ENCODE assay signal across 27 mouse cellular contexts in the genomic region with DNA sequence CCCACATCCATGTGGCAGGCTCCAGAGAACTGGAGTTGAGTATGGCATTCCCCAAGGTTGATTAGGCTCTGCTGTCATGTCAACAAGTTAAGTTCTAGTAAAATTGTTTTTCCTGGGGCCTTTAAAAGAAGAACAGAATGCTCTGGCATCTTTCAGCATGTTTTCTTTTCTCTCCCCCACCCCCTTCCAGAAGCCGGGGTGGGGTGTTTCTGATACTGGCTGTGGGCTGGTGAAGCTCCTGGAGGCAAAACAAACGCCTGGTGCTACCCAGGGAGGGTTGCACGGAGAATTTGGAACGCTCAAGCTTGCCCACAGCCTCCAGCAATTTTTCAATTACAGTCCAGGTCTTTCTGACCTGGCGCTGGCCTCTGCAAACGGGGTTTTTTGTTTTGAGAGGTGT.
DNase-seq lines count a peak whose midpoint lies in the region; ATAC-seq lines count a peak whose summit lies in the region.
"Had no signal": no experiment of that assay in that cellular context is flagged by ENCODE, and none has a peak within 500 bp of the region (broad histone marks: within the 10 kb centered on the region; RNA-seq: fewer than 3 reads in every experiment).

No protein-coding gene starts in this region.

- H3K4me1 ChIP-seq in heart, embryonic 10.5 days = no peaks in the 10 kb centered on the region
- H3K4me1 ChIP-seq in kidney, embryonic 14.5 days (ENCODE audit: control insufficient read depth, insufficient read depth, low read length) = no peaks in the 10 kb centered on the region
- no peaks in the 10 kb centered on the region; the same call in 1 of the 2 replicates for H3K4me1 ChIP-seq in limb, embryonic 10.5 days
- H3K4me1 ChIP-seq: embryonic facial prominence, embryonic 12.5 days; embryonic facial prominence, embryonic 15.5 days; heart, embryonic 15.5 days; hindbrain, embryonic 12.5 days; hindbrain, embryonic 15.5 days had no signal

- H3K9ac ChIP-seq in kidney, embryonic 14.5 days (ENCODE audit: low read depth, low read length) = no peak overlapping the region
- H3K9ac ChIP-seq: embryonic facial prominence, embryonic 12.5 days; embryonic facial prominence, embryonic 15.5 days; forebrain, postnatal 0 days; heart, embryonic 12.5 days; heart, embryonic 15.5 days; hindbrain, embryonic 12.5 days; hindbrain, embryonic 15.5 days had no signal

- no peak overlapping the region for H3K4me2 ChIP-seq in kidney, embryonic 14.5 days (replicated peaks; ENCODE audit: low read depth, low read length)
- H3K4me2 ChIP-seq: embryonic facial prominence, embryonic 12.5 days; embryonic facial prominence, embryonic 15.5 days; heart, embryonic 12.5 days; heart, embryonic 15.5 days; hindbrain, embryonic 12.5 days; hindbrain, embryonic 15.5 days had no signal

- H3K36me3 ChIP-seq in heart, embryonic 10.5 days = no peaks in the 10 kb centered on the region
- no peaks in the 10 kb centered on the region for H3K36me3 ChIP-seq in kidney, embryonic 14.5 days (ENCODE audit: control insufficient read depth, insufficient read depth, low read length)
- no peaks in the 10 kb centered on the region for H3K36me3 ChIP-seq in limb, embryonic 10.5 days
- H3K36me3 ChIP-seq: embryonic facial prominence, embryonic 12.5 days; embryonic facial prominence, embryonic 15.5 days; G1E; heart, embryonic 12.5 days; heart, embryonic 15.5 days; hindbrain, embryonic 12.5 days; hindbrain, embryonic 15.5 days had no signal

- 0 out of 2 replicates have a peak, but pooled peaks cover 2% of the 10 kb centered on the region for H3K27me3 ChIP-seq in heart, embryonic 10.5 days (ENCODE audit: insufficient read depth, poor library complexity, severe bottlenecking)
- no peaks in the 10 kb centered on the region for H3K27me3 ChIP-seq in kidney, embryonic 14.5 days (ENCODE audit: control insufficient read depth, insufficient read depth, low read length)
- peaks cover 97% of the 10 kb centered on the region for H3K27me3 ChIP-seq in limb, embryonic 10.5 days (ENCODE audit: low read depth, poor library complexity, severe bottlenecking)
- H3K27me3 ChIP-seq: CH12.LX; embryonic facial prominence, embryonic 12.5 days; embryonic facial prominence, embryonic 15.5 days; heart, embryonic 12.5 days; heart, embryonic 15.5 days had no signal

- DNase-seq in heart, adult 11 months = peak; percentile 93
- no peak for DNase-seq in heart, embryonic 10.5 days (ENCODE audit: low spot score)
- peak; percentile 30 for DNase-seq in kidney, postnatal 14 days
- peak; percentile 34 for DNase-seq in lung, postnatal 14 days
- no peak for DNase-seq in lung, adult 18-20 months
- no peak for DNase-seq in limb, embryonic 10.5 days (ENCODE audit: low spot score)
- DNase-seq: adrenal gland, adult 2 months; adrenal gland, postnatal 14 days; B cell, adult 2 months; cerebellum, adult 11 months; cerebellum, adult 2 months; cerebellum, adult 9-11 months; cerebellum, postnatal 25 days; forebrain, postnatal 0 days; gastrocnemius, postnatal 10 days; gastrocnemius, postnatal 36 days; heart, postnatal 14 days had no signal

- no peak for ATAC-seq in kidney, embryonic 14.5 days (ENCODE audit: low FRiP score, low TSS enrichment)
- ATAC-seq: forebrain, embryonic 14.5 days; forebrain, postnatal 0 days had no signal

- no peak overlapping the region for H3K27ac ChIP-seq in heart, embryonic 10.5 days
- no peak overlapping the region for H3K27ac ChIP-seq in kidney, embryonic 14.5 days (ENCODE audit: low read depth, low read length)
- H3K27ac ChIP-seq in limb, embryonic 10.5 days = no peak overlapping the region
- H3K27ac ChIP-seq: embryonic facial prominence, embryonic 12.5 days; embryonic facial prominence, embryonic 15.5 days; heart, embryonic 15.5 days; hindbrain, embryonic 12.5 days; hindbrain, embryonic 15.5 days had no signal

- no peak overlapping the region for H3K4me3 ChIP-seq in heart, embryonic 10.5 days
- no peak overlapping the region for H3K4me3 ChIP-seq in kidney, embryonic 14.5 days (ENCODE audit: low read length)
- H3K4me3 ChIP-seq in limb, embryonic 10.5 days = no peak overlapping the region
- H3K4me3 ChIP-seq: embryonic facial prominence, embryonic 12.5 days; embryonic facial prominence, embryonic 15.5 days; heart, embryonic 12.5 days; heart, embryonic 15.5 days; hindbrain, embryonic 12.5 days; hindbrain, embryonic 15.5 days had no signal

- 33% methylated on average over 6 of the region's 6 CpGs for WGBS in heart, embryonic 10.5 days
- 44% methylated on average over 6 of the region's 6 CpGs for WGBS in kidney, embryonic 14.5 days
- WGBS in limb, embryonic 10.5 days = 48% methylated on average over 6 of the region's 6 CpGs

- H3K9me3 ChIP-seq in heart, embryonic 10.5 days = no peaks in the 10 kb centered on the region
- H3K9me3 ChIP-seq in kidney, embryonic 14.5 days (ENCODE audit: control insufficient read depth, low read length) = no peaks in the 10 kb centered on the region
- H3K9me3 ChIP-seq in limb, embryonic 10.5 days (replicated peaks) = no peaks in the 10 kb centered on the region
- H3K9me3 ChIP-seq: embryonic facial prominence, embryonic 12.5 days; embryonic facial prominence, embryonic 15.5 days; G1E; heart, embryonic 12.5 days; heart, embryonic 15.5 days; hindbrain, embryonic 12.5 days; hindbrain, embryonic 15.5 days had no signal

Comparison
In these comparisons a context has a peak if more than half of its experiments do, and no peak if none do; other contexts are left out.
1. DNase-seq: peak in heart, adult 11 months (single experiment), kidney, postnatal 14 days (single experiment) and lung, postnatal 14 days (single experiment); none in heart, embryonic 10.5 days (single experiment), lung, adult 18-20 months (0 of 2) and limb, embryonic 10.5 days (single experiment).